Mouse (Mus musculus): ENCODE results near the gene Hist1h2ap. TPM values are rescaled to one million over a fixed set of nuclear protein-coding genes. Genes with fewer than 3 reads are reported as not detected.
A peak's percentile ranks its signal among the peaks of the same experiment; 100 is the strongest.
"Not testable (repeated sequence)": the region's sequence is repeated elsewhere in the genome, so short reads cannot be mapped to it uniquely, and the experiment has no call there.

Gene Hist1h2ap
- total RNA-seq, 4 experiments from 2014 or later, result 19.8 to 45.6 (median 32.3) TPM

DNA sequence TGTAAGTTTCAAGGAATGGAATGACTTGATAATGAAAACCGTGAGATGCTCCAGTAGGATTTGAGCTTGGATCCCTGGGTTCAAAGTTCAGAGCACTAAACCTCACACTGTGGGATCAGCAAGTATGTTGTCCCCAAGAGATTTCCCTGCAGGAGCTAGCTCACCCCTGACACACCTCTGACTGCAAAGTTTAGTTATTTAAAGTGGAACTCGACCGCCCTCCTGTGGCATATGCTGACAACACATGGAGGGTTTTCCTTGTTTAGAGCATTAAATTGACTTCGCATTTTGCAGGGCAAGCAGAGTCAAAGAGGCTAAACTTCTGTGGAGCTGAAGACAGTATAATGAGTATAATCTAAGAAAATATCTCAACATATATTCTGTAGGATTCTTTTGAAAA, 30.2 kb downstream of the Hist1h2ap start:
- not testable (repeated sequence) for DNase-seq

DNA sequence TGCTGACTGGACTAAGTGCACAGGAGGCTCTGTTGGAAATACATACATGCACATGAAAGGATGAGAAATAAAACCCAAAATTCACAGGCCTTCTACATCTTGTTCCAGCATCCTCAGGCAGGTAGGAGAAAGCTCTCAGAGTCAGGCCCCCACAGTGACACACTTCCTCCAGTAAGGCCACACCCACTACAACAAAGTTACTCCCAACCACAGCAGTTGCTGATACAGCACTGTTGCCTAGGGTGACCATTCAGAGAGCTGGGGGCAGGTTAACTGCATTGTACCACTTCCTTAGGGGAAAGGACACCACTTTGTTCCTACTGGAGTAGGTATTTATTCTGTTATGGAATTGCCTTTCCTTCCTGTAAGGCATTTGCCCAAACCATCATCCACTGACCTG, 36.1 kb downstream of the Hist1h2ap start:
- not testable (repeated sequence) for DNase-seq

DNA sequence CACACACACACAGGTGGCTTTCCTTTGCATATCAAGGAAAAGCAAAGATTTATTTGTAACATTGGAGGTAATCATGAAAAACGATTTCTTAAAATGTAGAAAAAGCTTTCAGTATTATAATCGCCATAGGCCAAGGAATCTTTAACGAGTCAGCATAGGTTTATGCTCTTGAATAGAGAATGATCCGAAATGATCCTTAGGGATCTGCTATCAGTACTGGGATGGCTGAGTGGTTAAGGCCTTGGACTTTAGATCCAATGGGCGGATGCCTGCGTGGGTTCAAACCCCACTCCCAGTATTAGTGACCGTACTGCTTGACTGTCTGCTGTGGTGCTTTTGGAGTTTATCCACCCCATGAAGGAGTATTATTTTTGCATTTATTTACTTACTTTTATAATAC, 37.7 kb downstream of the Hist1h2ap start:
- no peak for DNase-seq

DNA sequence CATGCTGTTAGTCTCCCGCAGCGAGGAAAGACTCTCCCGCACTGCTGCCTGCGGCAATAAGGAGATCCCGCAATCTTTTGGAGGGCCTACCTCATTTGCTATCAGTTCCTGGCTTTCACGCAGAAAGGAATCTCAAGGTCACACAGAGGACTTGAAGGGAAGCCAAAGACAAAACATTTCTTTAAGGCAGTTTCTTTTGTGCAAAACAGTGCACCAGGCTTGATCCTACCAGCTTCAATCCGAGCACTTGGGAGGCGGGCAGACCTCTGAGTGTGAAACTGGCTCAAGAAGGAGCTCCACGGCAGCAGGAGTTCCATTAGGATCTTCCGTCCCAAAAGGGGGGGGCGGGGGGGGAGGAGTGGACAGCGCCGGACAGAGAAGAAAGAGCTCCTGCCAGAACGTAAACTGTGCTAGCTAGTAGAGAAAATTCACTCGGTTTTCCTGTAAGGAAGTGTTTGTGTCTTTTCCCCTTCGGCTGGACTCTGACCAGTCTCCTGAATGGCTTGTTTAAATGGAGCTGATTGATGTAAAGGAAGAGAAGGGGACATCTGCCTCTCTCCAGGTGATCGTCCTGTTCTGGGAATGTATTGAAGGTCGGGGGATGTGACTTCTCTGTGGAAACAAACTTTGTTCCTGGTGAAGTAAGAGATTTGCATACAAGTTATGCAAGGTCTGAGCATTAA, 42.6 kb downstream of the Hist1h2ap start:
- no peak for DNase-seq

DNA sequence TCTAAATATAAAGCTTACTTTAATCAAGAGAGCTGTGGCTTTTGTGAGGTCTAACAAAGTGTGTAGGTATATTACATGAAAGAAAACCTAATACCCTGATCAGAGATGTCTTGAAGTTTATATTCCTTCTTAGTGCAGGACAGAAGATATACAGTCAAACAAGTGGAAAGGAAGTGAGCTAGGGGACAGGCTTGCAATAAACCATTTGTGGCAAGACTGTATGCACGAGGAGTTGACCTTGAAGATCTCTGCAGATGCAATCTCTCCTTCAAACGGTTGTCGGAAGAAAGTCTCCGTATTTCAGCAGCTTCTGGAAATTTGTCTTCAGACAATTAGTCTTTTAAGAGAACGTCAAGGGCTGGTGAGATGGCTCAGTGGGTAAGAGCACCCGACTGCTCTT, 43.4 kb downstream of the Hist1h2ap start:
- DNase-seq, result no peak

DNA sequence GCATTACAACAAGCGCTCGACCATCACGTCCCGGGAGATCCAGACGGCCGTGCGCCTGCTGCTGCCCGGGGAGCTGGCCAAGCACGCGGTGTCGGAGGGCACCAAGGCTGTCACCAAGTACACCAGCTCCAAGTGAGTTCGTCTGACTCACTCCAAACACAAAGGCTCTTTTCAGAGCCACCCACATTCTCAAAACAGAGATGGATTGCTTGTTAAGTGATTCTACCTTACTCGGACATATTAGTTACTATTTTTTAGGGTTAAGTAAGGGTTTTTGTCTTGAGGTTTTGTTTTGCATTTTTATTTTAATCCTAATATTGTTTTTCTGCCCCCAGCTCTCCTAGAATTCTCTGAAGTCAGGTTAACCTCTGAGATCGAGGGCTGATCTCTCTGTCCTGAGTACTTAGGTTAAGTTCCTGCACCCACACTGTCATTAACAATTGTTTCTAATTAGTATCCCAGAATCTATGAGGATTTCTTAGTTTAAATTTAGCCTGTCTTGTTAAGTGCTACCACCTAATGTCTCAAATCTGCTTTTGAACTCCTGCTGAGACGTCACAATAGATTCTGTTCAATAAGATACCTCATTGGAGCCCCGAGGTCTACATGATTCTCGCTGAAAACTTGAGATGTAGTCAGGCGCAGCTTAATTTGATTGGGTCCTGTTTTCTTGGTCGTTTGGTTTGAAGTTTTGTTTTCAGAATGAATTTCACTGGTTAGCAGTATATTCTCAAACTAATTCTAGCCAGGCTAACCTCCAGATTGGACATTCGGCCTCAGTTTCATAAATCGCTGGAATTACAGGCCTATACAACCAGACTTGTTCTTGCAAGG, 45.3 kb downstream of the Hist1h2ap start:
- DNase-seq, result no peak

DNA sequence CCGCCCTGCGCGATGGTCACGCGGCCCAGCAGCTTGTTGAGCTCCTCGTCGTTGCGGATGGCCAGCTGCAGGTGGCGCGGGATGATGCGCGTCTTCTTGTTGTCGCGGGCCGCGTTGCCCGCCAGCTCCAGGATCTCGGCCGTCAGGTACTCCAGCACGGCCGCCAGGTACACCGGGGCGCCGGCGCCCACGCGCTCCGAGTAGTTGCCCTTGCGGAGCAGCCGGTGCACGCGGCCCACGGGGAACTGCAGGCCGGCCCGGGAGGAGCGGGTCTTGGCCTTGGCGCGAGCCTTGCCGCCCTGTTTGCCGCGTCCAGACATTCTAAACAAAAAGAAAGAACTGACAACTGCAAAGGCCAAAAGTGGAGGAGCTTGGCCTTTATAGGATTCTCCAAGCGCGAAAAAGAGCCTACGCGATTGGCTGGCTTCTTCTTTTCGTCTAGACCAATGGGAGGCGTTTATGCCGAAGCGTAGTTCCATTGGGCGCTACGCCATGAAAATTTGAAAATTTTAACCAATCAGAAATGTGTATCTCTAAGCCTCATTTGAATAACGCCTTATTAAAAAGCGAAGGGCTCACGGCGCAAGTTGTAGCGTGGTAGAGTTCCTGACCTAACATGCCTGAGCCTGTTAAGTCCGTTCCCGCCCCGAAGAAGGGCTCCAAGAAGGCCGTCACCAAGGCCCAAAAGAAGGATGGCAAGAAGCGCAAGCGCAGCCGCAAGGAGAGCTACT, 46.2 kb downstream of the Hist1h2ap start, which contains the start of the genes Hist1h2an and Hist1h2bp:
Gene Hist1h2an, minus strand, starts transcription at position 320 of the 731 bp plus-strand sequence.
Gene Hist1h2bp, plus strand, starts transcription at position 563 of the 731 bp plus-strand sequence.
- DNase-seq, result peak; percentile 89

DNA sequence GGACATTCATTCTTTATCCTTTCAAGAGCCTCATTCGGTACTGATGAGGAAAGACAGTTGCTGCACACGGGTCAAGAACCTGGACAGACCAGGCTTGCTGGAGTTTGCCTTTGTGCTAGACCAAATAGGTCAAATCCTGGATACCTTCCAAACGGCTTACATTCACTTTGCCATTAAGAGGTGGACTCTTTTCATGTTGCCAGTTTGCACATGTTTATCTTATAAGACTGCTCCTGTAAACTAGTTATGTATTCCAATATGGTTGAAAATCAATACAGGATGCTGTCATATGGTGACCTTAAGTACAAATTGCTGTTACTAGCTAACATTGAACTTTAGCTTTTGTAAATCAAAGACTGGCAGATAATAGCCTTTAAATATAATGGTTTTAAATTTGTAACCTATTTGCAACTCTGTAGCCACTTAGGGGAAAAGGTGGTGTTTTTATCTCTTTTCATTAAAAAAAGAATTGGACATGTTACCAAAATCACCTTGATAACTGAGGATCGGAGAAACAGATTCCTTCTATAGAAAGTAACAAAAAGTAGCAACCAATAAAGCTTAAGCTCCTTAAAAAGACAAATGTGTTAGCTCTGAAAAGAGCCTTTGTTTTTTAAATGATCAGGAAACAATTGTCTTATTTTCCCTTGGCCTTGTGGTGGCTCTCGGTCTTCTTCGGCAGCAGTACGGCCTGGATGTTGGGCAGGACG, 47.0 kb downstream of the Hist1h2ap start:
- no peak for DNase-seq

DNA sequence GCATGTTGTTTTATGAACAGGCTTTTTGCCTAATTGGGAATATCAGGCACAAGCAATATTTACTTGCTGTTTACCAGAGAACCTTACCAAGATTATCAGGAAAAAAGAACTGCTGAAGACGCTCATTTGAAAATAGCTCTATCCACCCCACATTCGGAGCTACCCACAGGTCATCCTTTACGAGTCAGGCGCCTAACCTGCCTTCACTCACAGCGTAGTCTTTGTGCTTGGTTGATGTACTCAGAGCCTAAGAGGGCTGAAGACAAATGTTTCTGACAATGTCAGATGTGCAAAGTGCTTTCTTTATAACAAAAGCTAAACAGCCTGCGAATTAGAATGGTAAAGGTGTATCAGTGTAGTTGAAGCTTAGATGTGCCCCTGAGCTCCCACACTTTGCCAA, 49.0 kb downstream of the Hist1h2ap start:
- no peak for DNase-seq

DNA sequence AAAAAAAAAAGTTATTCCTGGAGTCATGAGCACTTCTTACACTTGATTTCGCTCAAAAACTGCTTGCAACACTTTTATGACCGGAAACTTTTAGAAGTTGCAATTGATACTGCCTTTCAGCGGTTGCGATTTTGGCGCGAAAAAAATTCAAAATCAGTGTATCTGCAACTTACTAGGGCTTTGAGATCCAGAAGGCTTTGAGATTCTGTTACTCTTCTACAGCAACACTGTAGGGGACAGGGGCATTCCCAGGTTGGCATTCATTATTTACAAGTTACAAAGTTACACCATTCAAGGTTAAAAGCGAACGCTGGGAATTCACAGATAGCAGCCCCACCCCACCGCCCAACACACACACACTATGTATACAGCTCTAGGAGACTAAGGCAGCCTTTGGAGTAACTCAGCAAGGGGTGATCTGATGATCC, 49.6 kb downstream of the Hist1h2ap start:
- no peak for DNase-seq

DNA sequence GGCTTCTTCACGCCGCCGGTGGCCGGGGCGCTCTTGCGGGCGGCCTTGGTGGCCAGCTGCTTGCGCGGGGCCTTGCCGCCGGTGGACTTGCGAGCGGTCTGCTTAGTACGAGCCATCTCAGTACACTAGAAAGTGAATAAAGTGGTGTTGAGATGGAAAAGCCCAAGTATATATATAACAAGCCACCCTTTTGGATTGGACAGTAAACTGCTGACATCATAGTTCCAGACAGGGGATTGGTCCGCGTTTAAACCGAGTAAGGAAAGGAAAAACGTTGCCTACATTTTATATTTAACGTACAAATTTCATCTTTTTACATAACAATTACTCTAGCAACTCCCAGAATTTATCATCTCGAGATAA, 50.1 kb downstream of the Hist1h2ap start, which contains the start of gene Hist1h3i:
Gene Hist1h3i, minus strand, starts transcription at position 116 of the 363 bp plus-strand sequence.
- DNase-seq, result peak; percentile 33

Small RNA genes within 50 kb of the gene (microRNA-seq; reads per million reads assigned to microRNA genes)
- 0 reads per million in 2 experiments for gene Gm19658
- 0 reads per million in 2 experiments for gene Gm44346
- 0 reads per million in 2 experiments for gene Gm44466

Other genes starting within 250 kb of the Hist1h2ap start
- not detected for gene Olfr1362, start 219.5 kb downstream of the Hist1h2ap start, total RNA-seq (2022)
- gene Olfr11, start 191.0 kb downstream of the Hist1h2ap start, total RNA-seq (2022), result not detected
- gene Olfr1361, start 170.1 kb downstream of the Hist1h2ap start, total RNA-seq (2022), result not detected
- gene Olfr1360, start 156.1 kb downstream of the Hist1h2ap start, total RNA-seq (2022), result not detected
- not detected for gene Olfr1359, start 135.4 kb downstream of the Hist1h2ap start, total RNA-seq (2022)
- 10 to 100 TPM; 19.0 to 38.1 (median 29.8) TPM for gene Hist1h2bl, start 117.4 kb downstream of the Hist1h2ap start, total RNA-seq (2022)
- 1 to 10 TPM; 2.1 to 9.9 (median 7.2) TPM for gene Hist1h2ai, start 117.1 kb downstream of the Hist1h2ap start, total RNA-seq (2022)
- gene Hist1h3h, start 115.8 kb downstream of the Hist1h2ap start, total RNA-seq (2022), result 10 to 100 TPM; 23.6 to 39.6 (median 35.8) TPM
- gene Hist1h2bm, start 111.5 kb downstream of the Hist1h2ap start, total RNA-seq (2022), result 1 to 10 TPM; 3.7 to 7.9 (median 5.3) TPM
- gene Hist1h4j, start 98.4 kb downstream of the Hist1h2ap start, total RNA-seq (2022), result 10 to 100 TPM in 3 of 4 experiments, 1 to 10 TPM in 1; 7.2 to 11.3 (median 10.4) TPM
- gene Hist1h4k, start 83.0 kb downstream of the Hist1h2ap start, total RNA-seq (2022), result 100 to 1,000 TPM in 3 of 4 experiments, 10 to 100 TPM in 1; 68.3 to 123 (median 109) TPM
- 10 to 100 TPM in 1 of 4 experiments, 1 to 10 TPM in 3; 6.2 to 10.4 (median 7.6) TPM for gene Hist1h2ak, start 79.7 kb downstream of the Hist1h2ap start, total RNA-seq (2022)
- 10 to 100 TPM; 10.1 to 17.6 (median 15.3) TPM for gene Hist1h2bn, start 79.4 kb downstream of the Hist1h2ap start, total RNA-seq (2022)
- 10 to 100 TPM; 13.2 to 18.9 (median 15.8) TPM for gene Hist1h1b, start 52.9 kb downstream of the Hist1h2ap start, total RNA-seq (2022)
- 10 to 100 TPM; 45.2 to 52.5 (median 48.0) TPM for gene Hist1h3i, start 50.1 kb downstream of the Hist1h2ap start, total RNA-seq (2022)
- 1 to 10 TPM in 2 of 4 experiments, not detected in 2; 2.7 to 7.2 TPM for gene Hist1h2an, start 46.3 kb downstream of the Hist1h2ap start, total RNA-seq (2022)
- 10 to 100 TPM in 1 of 4 experiments, 1 to 10 TPM in 3; 6.0 to 15.5 (median 8.6) TPM for gene Hist1h2bp, start 46.0 kb downstream of the Hist1h2ap start, total RNA-seq (2022)
- gene Hist1h2bq, start 23.3 kb downstream of the Hist1h2ap start, total RNA-seq (2022), result 10 to 100 TPM; 62.2 to 78.1 (median 68.0) TPM
- gene Hist1h2ao, start 23.0 kb downstream of the Hist1h2ap start, total RNA-seq (2022), result 10 to 100 TPM in 3 of 4 experiments, 1 to 10 TPM in 1; 6.1 to 36.2 (median 24.9) TPM
- gene Hist1h4m, start 21.8 kb downstream of the Hist1h2ap start, total RNA-seq (2022), result 100 to 1,000 TPM; 110 to 175 (median 150) TPM
- 100 to 1,000 TPM in 2 of 4 experiments, 10 to 100 TPM in 2; 56.8 to 227 (median 113) TPM for gene Hist1h4n, start 1.3 kb downstream of the Hist1h2ap start, total RNA-seq (2022)
- 10 to 100 TPM; 63.3 to 78.8 (median 69.1) TPM for gene Hist1h2br, start 236 bp upstream of the Hist1h2ap start, total RNA-seq (2022)
- gene Zfp184, start 111.6 kb upstream of the Hist1h2ap start, total RNA-seq (2022), result 1 to 10 TPM; 1.5 to 6.2 (median 3.6) TPM
- gene Pom121l2, start 147.7 kb upstream of the Hist1h2ap start, total RNA-seq (2022), result not detected
- under 1 TPM in 2 of 4 experiments, not detected in 2; 0.63 to 0.70 TPM for gene Prss16, start 176.2 kb upstream of the Hist1h2ap start, total RNA-seq (2022)
- 10 to 100 TPM in 2 of 4 experiments, 1 to 10 TPM in 1, not detected in 1; 6.0 to 18.5 (median 12.6) TPM for gene Hist1h2ah, start 202.1 kb upstream of the Hist1h2ap start, total RNA-seq (2022)
- 10 to 100 TPM; 22.5 to 31.6 (median 25.4) TPM for gene Hist1h2bk, start 202.4 kb upstream of the Hist1h2ap start, total RNA-seq (2022)
- gene Hist1h4i, start 207.9 kb upstream of the Hist1h2ap start, total RNA-seq (2022), result 10 to 100 TPM; 42.6 to 80.0 (median 56.7) TPM
- 10 to 100 TPM in 3 of 4 experiments, 1 to 10 TPM in 1; 8.7 to 18.8 (median 13.1) TPM for gene Hist1h2ag, start 209.4 kb upstream of the Hist1h2ap start, total RNA-seq (2022)
- gene Hist1h2bj, start 209.7 kb upstream of the Hist1h2ap start, total RNA-seq (2022), result 10 to 100 TPM; 14.2 to 31.0 (median 21.9) TPM

Data from adrenal gland, adult 8-10 months (tissue).